Mouse (Mus musculus) inflammation-experienced regulatory T-cells, adult 6 months (primary cell): ENCODE data around the gene Sec23a. TPM values are rescaled to one million over a fixed set of nuclear protein-coding genes. Genes with fewer than 3 reads are reported as not detected.
A peak's percentile ranks its signal among the peaks of the same experiment; 100 is the strongest.
"Not testable (repeated sequence)": the region's sequence is repeated elsewhere in the genome, so short reads cannot be mapped to it uniquely, and the experiment has no call there.

Experiments used
- ATAC-seq: one replicate; pipeline ENCODE4 v1.8.0; 2017
- polyA plus RNA-seq, 3 experiments: library from polyadenylated mRNA; unstranded; fragments of 100-300 nt; shearing (Covaris generic); gene quantifications; one replicate each; pipeline ENCODE4 v1.2.1; 2017

The Sec23a gene
- 10 to 100 TPM; 30.8 to 34.0 (median 32.3) TPM for polyA plus RNA-seq

GRCm38 (mm10) chr12:59011844-59012709 is at the start of gene Sec23a:
TSS of gene Sec23a (minus strand) at chr12:59012017.
- ATAC-seq = peak; percentile 81

- peak; percentile 91 for ATAC-seq
Measured at GRCm38 (mm10) chr12:59060993-59061595, 49.3 kb upstream of the Sec23a start, which contains the start of gene Trappc6b. TSS of gene Trappc6b (minus strand) at chr12:59061472.

DNA sequence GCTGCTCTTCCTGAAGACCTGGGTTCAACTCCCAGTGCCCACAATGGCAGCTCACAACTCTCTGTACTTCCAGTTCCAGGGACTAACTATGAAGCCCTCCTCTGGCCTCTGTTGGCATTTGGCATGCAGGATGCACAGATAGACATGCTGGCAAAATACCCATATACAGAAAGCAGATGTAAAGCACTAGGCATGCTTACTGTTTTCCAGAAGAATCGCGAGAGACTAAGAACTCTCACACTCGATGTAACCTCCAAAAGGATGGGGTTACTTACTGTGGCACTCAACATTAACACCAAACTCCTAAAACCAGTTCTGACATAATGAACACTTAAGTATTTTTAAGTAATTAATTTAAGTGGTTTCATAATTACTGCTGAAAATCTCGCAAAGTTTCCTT is 48.5 kb upstream of the Sec23a start:
- no peak for ATAC-seq

GRCm38 (mm10) chr12:59058242-59058641 is 46.4 kb upstream of the Sec23a start:
- ATAC-seq = not testable (repeated sequence)

DNA sequence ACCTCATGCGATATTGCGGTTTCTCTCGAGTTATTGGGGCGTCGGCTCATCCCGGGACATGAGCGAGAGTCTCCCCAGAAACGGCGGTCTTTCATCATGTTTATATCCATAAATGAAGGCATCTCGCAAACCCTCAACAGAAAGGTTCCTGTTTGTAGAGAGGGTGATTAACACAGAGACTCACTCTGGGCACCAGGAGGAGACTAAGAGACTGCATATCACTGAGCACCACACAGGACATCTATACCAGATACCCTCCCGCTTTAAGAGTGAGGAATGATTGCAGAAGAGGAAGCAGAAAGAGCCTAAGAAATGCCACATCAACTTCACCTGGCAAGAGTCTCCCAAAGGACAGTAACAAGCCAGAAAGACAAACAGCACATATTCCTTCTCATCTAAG is 44.4 kb upstream of the Sec23a start:
- no peak for ATAC-seq

DNA sequence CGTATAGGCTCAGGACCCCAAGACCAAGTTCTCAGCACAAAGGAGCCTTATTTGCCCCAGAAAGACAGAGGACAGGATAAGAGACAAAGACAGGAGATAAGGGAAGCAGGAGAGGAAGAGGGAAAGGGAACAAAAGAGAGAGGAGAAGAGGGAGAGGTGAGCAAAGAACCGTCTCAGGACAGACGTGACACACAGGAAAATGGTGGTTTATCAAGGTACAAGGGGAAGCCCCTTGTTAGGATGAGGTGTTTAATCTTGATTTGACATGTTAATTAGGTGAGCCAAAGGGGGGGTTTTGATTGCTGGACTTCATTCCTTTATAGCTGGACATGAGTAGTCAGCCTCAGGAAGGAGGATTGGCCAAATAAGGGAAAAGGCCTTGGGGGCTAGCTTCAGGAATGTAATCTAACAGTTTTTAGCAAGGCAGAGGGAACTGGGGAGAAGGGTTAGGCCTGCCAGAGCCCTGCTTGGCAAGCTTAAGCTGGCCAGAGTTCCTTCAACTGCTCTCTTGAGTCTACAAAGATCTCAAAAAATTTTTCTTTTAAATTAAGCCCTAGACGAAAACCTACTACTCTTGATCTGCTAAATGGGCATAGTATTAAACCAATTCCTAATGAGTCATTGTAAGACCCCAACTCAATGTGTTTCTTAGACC is 43.5 kb upstream of the Sec23a start:
- peak; percentile 95 for ATAC-seq

DNA sequence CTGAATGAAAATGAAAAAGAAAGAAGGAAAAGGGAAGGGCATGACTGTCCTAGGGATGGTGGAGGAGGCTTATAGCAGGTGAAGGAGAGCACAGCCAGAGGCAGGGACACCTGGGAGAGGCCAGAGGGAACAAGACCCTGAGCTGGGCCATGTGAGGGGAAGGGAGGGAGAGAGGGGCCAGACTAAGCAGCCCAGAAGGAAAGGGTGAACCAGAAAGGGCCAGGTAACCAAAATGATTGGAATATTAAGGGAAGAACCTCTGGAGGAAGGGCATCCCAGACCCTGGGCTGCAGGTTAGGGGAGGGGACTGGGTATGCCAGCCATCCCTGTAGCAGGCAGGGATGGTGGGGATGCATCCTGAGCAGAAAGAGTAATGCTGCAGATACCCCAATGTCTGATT is 42.2 kb upstream of the Sec23a start:
- no peak for ATAC-seq

DNA sequence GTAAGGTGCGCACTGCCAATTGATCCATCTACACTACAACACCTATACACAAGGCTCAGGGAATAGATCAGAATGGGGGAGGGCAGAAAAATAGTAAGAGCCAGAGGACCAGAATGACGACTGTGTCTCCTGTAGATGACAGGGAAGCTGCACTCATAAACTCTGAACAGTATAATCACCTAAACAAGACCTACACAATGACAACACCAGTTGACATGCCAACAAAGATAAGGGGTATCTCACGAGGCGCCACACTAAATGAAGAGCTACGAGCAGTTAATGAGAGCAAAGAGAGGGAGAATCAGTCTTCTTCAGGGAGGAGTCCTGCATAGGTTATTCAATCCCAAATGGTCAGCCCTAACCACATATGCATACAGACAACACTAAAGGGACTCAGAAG is 41.3 kb upstream of the Sec23a start:
- no peak for ATAC-seq

DNA sequence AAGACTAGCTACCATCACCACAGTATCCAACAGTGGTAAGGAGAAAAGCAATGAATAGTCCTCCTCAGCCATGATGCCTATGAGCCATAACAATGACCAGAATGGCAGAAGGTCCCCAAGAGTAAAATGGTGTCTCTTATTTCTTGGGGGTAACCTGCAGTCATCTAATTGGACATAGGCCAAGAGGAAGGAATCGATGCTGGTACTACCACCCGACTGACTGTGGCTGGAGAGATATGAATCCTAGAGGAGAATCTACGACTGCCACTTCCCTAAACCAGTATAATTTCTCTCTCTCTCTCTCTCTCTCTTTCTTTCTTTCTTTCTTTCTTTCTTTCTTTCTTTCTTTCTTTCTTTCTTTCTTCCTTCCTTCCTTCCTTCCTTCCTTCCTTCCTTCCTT is 40.7 kb upstream of the Sec23a start:
- no peak for ATAC-seq

GRCm38 (mm10) chr12:59040851-59041250 is 29.0 kb upstream of the Sec23a start:
- ATAC-seq = no peak

- peak; percentile 46 for ATAC-seq
Measured at GRCm38 (mm10) chr12:59039971-59040844, 28.4 kb upstream of the Sec23a start.

DNA sequence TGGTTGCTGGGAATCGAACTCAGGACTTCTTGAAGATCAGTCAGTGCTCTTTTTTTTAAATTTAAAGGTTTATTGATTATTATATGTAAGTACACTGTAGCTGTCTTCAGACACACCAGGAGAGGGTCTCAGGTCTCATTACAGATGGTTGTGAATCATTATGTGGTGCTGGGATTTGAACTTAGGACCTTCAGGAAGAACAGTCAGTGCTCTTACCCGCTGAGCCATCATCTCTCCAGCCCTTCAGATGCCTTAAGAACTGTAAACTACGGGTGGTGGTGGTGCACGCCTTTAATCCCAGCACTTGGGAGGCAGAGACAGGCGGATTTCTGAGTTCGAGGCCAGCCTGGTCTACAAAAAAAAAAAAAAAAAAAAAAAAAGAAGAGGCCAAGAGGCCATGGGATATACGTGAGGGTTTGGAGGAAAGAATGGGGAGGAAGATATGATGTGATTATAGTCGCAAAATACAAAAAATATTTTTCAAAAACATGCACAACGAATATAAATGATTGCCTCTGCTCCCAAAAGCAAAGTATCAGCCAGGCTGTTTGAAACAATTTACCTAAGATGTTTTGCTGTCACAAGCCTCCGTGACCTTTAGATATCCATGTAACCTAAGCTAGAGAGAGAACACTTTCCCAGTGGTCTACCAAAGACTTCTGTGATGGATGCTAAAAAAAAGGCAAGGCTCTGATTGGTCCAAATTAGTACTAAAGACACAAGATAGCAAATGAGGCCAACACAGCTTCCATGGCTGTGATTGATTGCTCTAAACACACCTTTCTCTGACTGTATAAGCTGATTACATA is 27.5 kb upstream of the Sec23a start:
- ATAC-seq = no peak

- ATAC-seq = peak; percentile 63
Measured at GRCm38 (mm10) chr12:59032101-59032500, 20.3 kb upstream of the Sec23a start.

GRCm38 (mm10) chr12:59021306-59021705 is 9.5 kb upstream of the Sec23a start:
- ATAC-seq = peak; percentile 98

GRCm38 (mm10) chr12:59019891-59020290 is 8.1 kb upstream of the Sec23a start:
- ATAC-seq = no peak

GRCm38 (mm10) chr12:59017970-59018369 is 6.2 kb upstream of the Sec23a start:
- no peak for ATAC-seq

- peak; percentile 64 for ATAC-seq
Measured at GRCm38 (mm10) chr12:59013234-59013633, 1.4 kb upstream of the Sec23a start, which contains the start of gene Gemin2. TSS of gene Gemin2 (plus strand) at chr12:59013393.

- no peak for ATAC-seq
Measured at GRCm38 (mm10) chr12:59012710-59013091, 884 bp upstream of the Sec23a start.

DNA sequence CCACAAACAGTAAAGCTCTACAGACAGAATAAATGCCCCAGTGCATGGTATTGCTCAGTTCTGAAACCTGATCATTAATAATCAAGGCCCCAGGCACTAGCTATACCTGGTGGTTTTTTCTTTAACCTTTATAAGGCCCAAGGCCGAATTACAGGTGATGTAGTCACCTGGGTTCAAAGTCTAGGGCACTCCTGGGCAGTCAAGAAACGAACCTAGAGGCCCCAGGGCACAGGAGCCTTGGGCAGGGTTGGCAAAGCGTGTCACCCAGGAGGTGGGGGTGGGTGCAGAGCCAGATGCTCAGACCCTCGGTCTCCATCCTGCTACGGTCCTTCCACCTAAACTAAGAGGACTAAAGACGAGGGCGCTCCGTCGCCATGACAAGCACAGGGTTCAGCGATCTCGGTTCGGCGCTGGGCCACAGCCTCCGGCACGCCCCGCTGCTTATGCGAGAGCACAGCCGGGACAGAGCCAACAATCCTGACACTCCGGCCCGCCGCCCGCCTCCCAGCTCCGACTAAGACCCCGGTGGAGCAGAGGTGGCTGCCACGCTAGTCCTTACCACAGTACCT is 458 bp downstream of the Sec23a start:
- ATAC-seq = peak; percentile 26

DNA sequence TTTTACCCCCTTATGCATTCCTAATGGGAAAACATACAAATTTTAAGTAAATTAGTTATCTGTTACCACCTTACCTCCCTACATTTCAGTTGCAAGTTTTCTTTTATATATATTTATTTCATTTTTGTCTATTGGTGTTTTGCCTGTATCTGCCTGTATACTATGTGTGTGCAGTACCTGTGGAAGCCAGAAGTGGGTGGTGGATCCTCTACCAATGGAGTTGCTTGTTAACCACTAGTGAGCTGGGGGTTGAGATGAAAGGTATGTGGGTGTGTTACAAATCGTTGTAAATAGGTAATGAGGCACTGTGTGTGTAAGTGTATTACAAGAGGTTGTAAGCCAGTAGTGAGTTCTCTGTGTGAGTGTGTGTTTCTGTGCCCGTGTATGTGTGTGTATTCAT is 1.3 kb downstream of the Sec23a start:
- no peak for ATAC-seq

DNA sequence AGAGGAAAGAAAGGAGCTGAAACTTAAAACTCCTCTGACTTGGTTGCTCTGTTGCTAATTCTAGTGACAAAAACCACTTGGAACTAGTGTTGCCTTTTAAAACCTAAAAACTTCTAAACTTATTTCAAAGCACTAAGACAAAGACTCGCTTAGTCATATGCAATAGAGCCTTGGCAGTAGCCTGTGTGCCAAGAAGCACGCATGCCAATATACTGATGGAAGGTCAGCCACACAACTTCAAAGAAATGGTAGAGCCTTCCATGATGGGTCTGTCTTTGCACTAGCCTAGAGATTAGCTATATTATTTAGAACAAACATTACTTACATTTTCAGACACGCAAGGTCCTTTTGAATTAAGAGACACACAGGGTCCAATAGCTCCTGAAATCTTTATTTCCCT is 26.1 kb downstream of the Sec23a start:
- no peak for ATAC-seq
